Mouse (Mus musculus): ENCODE measurements around the gene Kctd19. TPM values are rescaled to one million over a fixed set of nuclear protein-coding genes. Genes with fewer than 3 reads are reported as not detected.

Gene Kctd19
- not detected in 2 replicates for polyA plus RNA-seq (2016; fragmentation: Nextera tagmentation; extraction: Ambion mirVana)

- Histone ChIP-seq H3K36me3 (no peaks in the 10 kb centered on the region), H3K9ac (no peak within 1 kb of the TSS), H3K27ac (no peak within 1 kb of the TSS), H3K9me3 (replicated peaks) (0 out of 2 replicates have a peak, but pooled peaks cover 4% of the 10 kb centered on the region), H3K4me1 (peaks cover 10% of the 10 kb centered on the region), H3K27me3 (replicated peaks) (peaks cover 56% of the 10 kb centered on the region), H3K4me3 (peak within 1 kb of the TSS; percentile 36), H3K4me2 (peak within 1 kb of the TSS; percentile 65)
- peak; percentile 80 for ATAC-seq
- WGBS (ENCODE audit: insufficient replicate concordance) = 2% methylated on average over 32 of the region's 34 CpGs
These were observed at the start of gene Kctd19, which contains the start of gene Lrrc36 for GRCm38 (mm10) chr8:105413391-105413790. TSS of gene Kctd19 (minus strand) at chr8:105413502. TSS of gene Lrrc36 (plus strand) at chr8:105413571.

- 62% methylated on average over 13 of the region's 13 CpGs for WGBS (ENCODE audit: insufficient replicate concordance)
- H3K9ac ChIP-seq = no peak overlapping the region
- H3K9me3 ChIP-seq (replicated peaks) = no peaks in the 10 kb centered on the region
- H3K4me2 ChIP-seq = no peak overlapping the region
- ATAC-seq = no peak
- peaks cover 5% of the 10 kb centered on the region; the same call in 1 of the 2 replicates for H3K4me1 ChIP-seq
- no peaks in the 10 kb centered on the region for H3K36me3 ChIP-seq
- H3K27ac ChIP-seq = no peak overlapping the region
- peaks cover 73% of the 10 kb centered on the region for H3K27me3 ChIP-seq (replicated peaks)
- no peak overlapping the region for H3K4me3 ChIP-seq
These were observed 47.9 kb upstream of the Kctd19 start for GRCm38 (mm10) chr8:105461085-105461803.

GRCm38 (mm10) chr8:105455218-105455617 lies 41.9 kb upstream of the Kctd19 start:
- peak overlapping the region; percentile 59 for H3K27ac ChIP-seq
- H3K27me3 ChIP-seq (replicated peaks) = peaks cover 41% of the 10 kb centered on the region
- no peaks in the 10 kb centered on the region for H3K36me3 ChIP-seq
- peaks cover 37% of the 10 kb centered on the region for H3K4me1 ChIP-seq
- H3K9me3 ChIP-seq (replicated peaks) = no peaks in the 10 kb centered on the region
- peak overlapping the region; percentile 42; the same call in 1 of the 2 replicates for H3K9ac ChIP-seq
- whole genome bisulfite sequencing (ENCODE audit: insufficient replicate concordance) = 13% methylated on average over 10 of the region's 10 CpGs
- peak overlapping the region; percentile 51 for H3K4me2 ChIP-seq
- H3K4me3 ChIP-seq = 0 out of 2 replicates have a peak overlapping the region, but pooled peaks have one; percentile 23
- peak; percentile 35; the same call in 1 of the 2 replicates for ATAC-seq

GRCm38 (mm10) chr8:105454088-105454487 lies 40.8 kb upstream of the Kctd19 start:
- peak; percentile 52; the same call in 1 of the 2 replicates for ATAC-seq

DNA sequence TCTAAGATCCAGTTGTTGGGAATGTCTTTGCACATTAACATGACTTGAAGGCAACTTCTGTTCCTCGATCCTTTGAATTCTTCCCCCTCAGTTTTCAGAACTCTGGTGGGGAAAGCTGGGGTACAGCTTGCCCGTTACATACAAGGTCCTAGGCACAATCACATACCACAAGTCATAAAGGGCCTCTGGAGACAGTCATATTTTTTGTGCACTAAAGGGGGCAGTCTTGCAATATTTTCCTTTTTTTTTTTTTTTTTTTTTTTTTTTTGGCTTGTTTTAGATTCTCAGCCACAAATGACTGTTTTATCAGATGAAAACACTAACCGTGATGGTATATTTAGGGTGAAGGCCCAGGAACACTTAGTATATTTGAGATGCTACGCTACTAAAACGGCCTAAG lies 40.0 kb upstream of the Kctd19 start:
- Histone ChIP-seq H3K4me3 (no peak overlapping the region), H3K27me3 (replicated peaks) (peaks cover 28% of the 10 kb centered on the region), H3K9ac (no peak overlapping the region), H3K4me2 (0 out of 2 replicates have a peak overlapping the region, but pooled peaks have one; percentile 3), H3K36me3 (no peaks in the 10 kb centered on the region), H3K27ac (0 out of 2 replicates have a peak overlapping the region, but pooled peaks have one; percentile 1), H3K4me1 (peaks cover 54% of the 10 kb centered on the region), H3K9me3 (replicated peaks) (no peaks in the 10 kb centered on the region)
- ATAC-seq = no peak
- 64% methylated on average over 5 of the region's 5 CpGs for whole genome bisulfite sequencing (ENCODE audit: insufficient replicate concordance)

More at GRCm38 (mm10) chr8:105454088-105454487, 40.8 kb upstream of the Kctd19 start:
- Histone ChIP-seq H3K36me3 (no peaks in the 10 kb centered on the region), H3K4me2 (no peak overlapping the region), H3K9ac (no peak overlapping the region), H3K27ac (no peak overlapping the region), H3K4me3 (no peak overlapping the region), H3K27me3 (replicated peaks) (peaks cover 31% of the 10 kb centered on the region), H3K9me3 (replicated peaks) (no peaks in the 10 kb centered on the region), H3K4me1 (peaks cover 47% of the 10 kb centered on the region)
- WGBS (ENCODE audit: insufficient replicate concordance) = 58% methylated on average over 5 of the region's 5 CpGs

DNA sequence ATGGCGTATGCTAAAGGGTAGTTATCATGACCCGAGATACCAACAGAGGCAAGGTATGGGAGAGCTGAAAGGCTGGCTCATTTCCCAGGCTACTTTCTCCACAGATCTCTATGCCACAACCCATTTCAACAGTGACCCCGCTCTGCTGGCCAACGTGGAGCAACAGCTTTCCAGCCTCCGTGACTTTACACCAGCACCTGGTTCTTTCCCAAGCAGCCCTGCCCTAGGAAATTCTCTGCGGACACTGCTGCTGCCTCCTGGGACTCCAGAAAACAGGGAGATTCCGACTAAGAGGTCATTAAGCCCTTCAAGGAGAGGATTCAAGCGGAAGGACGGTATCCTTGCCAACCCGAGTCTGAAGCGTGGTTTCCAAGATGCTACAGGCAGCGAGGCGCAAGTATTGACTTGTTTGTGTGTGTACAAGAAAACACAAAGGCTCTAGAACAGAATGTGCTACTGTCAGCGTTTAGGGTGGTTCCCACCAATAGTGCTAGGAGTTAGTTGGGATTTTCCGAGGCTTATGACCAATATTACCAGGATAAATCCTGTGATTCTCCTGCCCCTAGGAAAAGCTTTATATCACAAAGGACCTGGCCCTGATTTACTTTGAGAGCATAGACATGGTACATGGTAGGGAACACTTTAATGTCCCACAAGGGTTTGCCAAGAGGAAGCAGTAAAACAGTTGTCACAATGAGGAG lies 38.8 kb upstream of the Kctd19 start:
- Histone ChIP-seq H3K4me1 (peaks cover 59% of the 10 kb centered on the region), H3K9ac (no peak overlapping the region), H3K27me3 (replicated peaks) (peaks cover 16% of the 10 kb centered on the region), H3K4me2 (no peak overlapping the region), H3K36me3 (no peaks in the 10 kb centered on the region), H3K27ac (no peak overlapping the region), H3K4me3 (no peak overlapping the region), H3K9me3 (replicated peaks) (no peaks in the 10 kb centered on the region)
- WGBS (ENCODE audit: insufficient replicate concordance) = 61% methylated on average over 15 of the region's 15 CpGs
- no peak for ATAC-seq

GRCm38 (mm10) chr8:105450977-105451376 lies 37.7 kb upstream of the Kctd19 start:
- no peak overlapping the region for H3K4me2 ChIP-seq
- no peak overlapping the region for H3K4me3 ChIP-seq
- no peaks in the 10 kb centered on the region for H3K9me3 ChIP-seq (replicated peaks)
- H3K4me1 ChIP-seq = peaks cover 65% of the 10 kb centered on the region
- H3K27ac ChIP-seq = no peak overlapping the region
- no peak for ATAC-seq
- 64% methylated on average over 1 of the region's 1 CpGs for WGBS (ENCODE audit: insufficient replicate concordance)
- H3K9ac ChIP-seq = no peak overlapping the region
- peaks cover 14% of the 10 kb centered on the region for H3K27me3 ChIP-seq (replicated peaks)
- H3K36me3 ChIP-seq = no peaks in the 10 kb centered on the region

GRCm38 (mm10) chr8:105448596-105448995 lies 35.3 kb upstream of the Kctd19 start:
- Histone ChIP-seq H3K36me3 (no peaks in the 10 kb centered on the region), H3K4me1 (peaks cover 66% of the 10 kb centered on the region), H3K4me2 (peak overlapping the region; percentile 64), H3K27me3 (replicated peaks) (peaks cover 27% of the 10 kb centered on the region), H3K9ac (peak overlapping the region; percentile 55), H3K4me3 (peak overlapping the region; percentile 18; the same call in 1 of the 2 replicates), H3K27ac (peak overlapping the region; percentile 92), H3K9me3 (replicated peaks) (no peaks in the 10 kb centered on the region)
- WGBS (ENCODE audit: insufficient replicate concordance) = 35% methylated on average over 5 of the region's 5 CpGs
- peak; percentile 96 for ATAC-seq

- peak overlapping the region; percentile 92 for H3K27ac ChIP-seq
These were observed 34.9 kb upstream of the Kctd19 start for GRCm38 (mm10) chr8:105448188-105448587.

GRCm38 (mm10) chr8:105446127-105446552 lies 32.8 kb upstream of the Kctd19 start:
- 0 out of 2 replicates have a peak overlapping the region, but pooled peaks have one; percentile 30 for H3K27ac ChIP-seq
- 0 out of 2 replicates have a peak overlapping the region, but pooled peaks have one; percentile 4 for H3K4me2 ChIP-seq
- H3K27me3 ChIP-seq (replicated peaks) = peaks cover 37% of the 10 kb centered on the region
- no peak overlapping the region for H3K9ac ChIP-seq
- no peaks in the 10 kb centered on the region for H3K36me3 ChIP-seq
- H3K9me3 ChIP-seq (replicated peaks) = no peaks in the 10 kb centered on the region
- no peak for ATAC-seq
- H3K4me1 ChIP-seq = peaks cover 52% of the 10 kb centered on the region
- no peak overlapping the region for H3K4me3 ChIP-seq
- WGBS (ENCODE audit: insufficient replicate concordance) = 50% methylated on average over 4 of the region's 4 CpGs

More at GRCm38 (mm10) chr8:105448188-105448587, 34.9 kb upstream of the Kctd19 start:
- Histone ChIP-seq H3K4me1 (peaks cover 65% of the 10 kb centered on the region), H3K4me2 (peak overlapping the region; percentile 64), H3K9ac (peak overlapping the region; percentile 55), H3K27me3 (replicated peaks) (peaks cover 32% of the 10 kb centered on the region), H3K4me3 (peak overlapping the region; percentile 18; the same call in 1 of the 2 replicates), H3K9me3 (replicated peaks) (no peaks in the 10 kb centered on the region), H3K36me3 (no peaks in the 10 kb centered on the region)
- ATAC-seq = peak; percentile 97
- 32% methylated on average over 3 of the region's 3 CpGs for WGBS (ENCODE audit: insufficient replicate concordance)

- 37% methylated on average over 11 of the region's 11 CpGs for WGBS (ENCODE audit: insufficient replicate concordance)
- no peaks in the 10 kb centered on the region for H3K9me3 ChIP-seq (replicated peaks)
- H3K27ac ChIP-seq = 0 out of 2 replicates have a peak overlapping the region, but pooled peaks have one; percentile 30
- H3K4me3 ChIP-seq = no peak overlapping the region
- peaks cover 52% of the 10 kb centered on the region for H3K4me1 ChIP-seq
- no peaks in the 10 kb centered on the region for H3K36me3 ChIP-seq
- peaks cover 36% of the 10 kb centered on the region for H3K27me3 ChIP-seq (replicated peaks)
- no peak for ATAC-seq
- H3K4me2 ChIP-seq = 0 out of 2 replicates have a peak overlapping the region, but pooled peaks have one; percentile 4
- H3K9ac ChIP-seq = no peak overlapping the region; the same call in 1 of the 2 replicates
These were observed 32.2 kb upstream of the Kctd19 start for GRCm38 (mm10) chr8:105445296-105446126.

All from liver, embryonic 12.5 days (tissue).